Mouse (Mus musculus): ENCODE results near the gene Slc25a53.
"Not testable (repeated sequence)": the region's sequence is repeated elsewhere in the genome, so short reads cannot be mapped to it uniquely, and the experiment has no call there.

Slc25a53 gene

GRCm38 (mm10) chrX:136958300-136958699 lies 79.8 kb downstream of the Slc25a53 start:
- not testable (repeated sequence) for DNase-seq

- DNase-seq, result peak; percentile 85 to 87
Observed at GRCm38 (mm10) chrX:136957583-136958279, 80.4 kb downstream of the Slc25a53 start.

GRCm38 (mm10) chrX:136937985-136938384 lies 100.1 kb downstream of the Slc25a53 start:
- no peak for DNase-seq

Data from cerebellum, postnatal 25 days (tissue).